Mouse (Mus musculus) T-helper 17 cell (primary cell): ENCODE results near the gene Rasgef1b.

Experiments used
- in situ Hi-C, 2 experiments: fragments of 300-600 bp; cut with MboI, MseI; formaldehyde crosslinking; loops; 1 replicate in 1 of 2; 2 replicates in 1 of 2; pipeline ENCODE4 v1.15.1; 2025; ENCODE audit warnings: high pct_unique_total_duplicates in 2 of 2

Rasgef1b gene

DNA sequence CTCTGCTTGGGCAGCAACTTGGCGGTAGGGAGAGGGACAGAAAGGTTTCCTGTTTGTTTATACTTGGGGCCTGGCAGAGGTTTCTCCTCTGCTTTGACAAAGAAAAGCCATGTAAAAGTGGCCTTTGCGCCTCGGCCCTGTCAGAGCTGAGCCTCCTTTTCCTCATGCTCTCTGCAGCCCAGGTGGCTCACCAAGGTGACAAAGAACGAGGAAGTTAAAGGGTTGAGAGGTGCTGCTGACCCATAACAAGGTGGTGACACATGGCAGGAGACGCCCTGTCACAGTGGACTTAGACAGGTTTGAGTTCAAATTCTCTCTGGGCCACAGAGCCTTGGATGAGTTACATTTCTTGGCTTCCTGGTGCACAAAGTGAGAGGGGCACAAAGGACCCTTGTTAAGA lies 325.5 kb downstream of the Rasgef1b start:
- in situ Hi-C loops: no loop called here

DNA sequence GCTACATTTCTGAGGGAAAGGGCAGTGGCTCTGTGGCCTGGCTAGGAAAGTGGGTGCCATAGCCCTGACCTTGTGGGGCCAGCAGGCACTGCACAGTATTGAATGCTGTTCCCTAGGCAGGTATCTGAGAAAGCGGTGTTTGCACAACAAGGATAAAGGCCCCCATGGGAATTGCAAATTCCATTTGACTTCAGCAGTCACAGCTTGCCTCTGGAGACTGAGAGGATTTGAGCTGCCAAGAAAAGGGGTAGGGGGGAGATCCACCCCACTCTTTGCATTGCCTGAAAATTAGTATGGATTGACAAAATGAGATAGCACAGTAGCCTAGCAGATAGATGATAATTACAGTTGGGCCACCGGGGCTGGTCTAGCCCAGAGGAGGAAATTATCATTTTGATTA lies 326.1 kb downstream of the Rasgef1b start:
- in situ Hi-C loops: no loop called here

DNA sequence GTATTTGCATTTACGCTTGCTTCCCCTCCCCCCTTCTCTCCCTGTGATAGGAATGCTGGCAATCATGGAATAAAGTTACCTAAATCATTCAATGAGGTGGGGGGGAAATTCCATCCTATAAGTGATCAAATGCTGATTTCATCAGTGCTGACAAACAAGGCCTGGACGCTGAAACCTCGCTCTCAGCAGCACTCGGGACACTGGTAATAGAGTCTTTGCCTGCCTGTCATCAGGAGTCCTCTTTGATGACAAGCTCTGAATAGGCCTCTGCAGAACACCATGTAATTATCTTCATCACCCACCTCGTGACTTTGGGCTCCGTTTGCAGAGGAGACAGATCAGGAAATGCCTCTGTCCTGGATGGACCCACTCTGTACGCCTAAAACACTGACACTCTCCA lies 326.6 kb downstream of the Rasgef1b start:
- in situ Hi-C loops: no loop called here

DNA sequence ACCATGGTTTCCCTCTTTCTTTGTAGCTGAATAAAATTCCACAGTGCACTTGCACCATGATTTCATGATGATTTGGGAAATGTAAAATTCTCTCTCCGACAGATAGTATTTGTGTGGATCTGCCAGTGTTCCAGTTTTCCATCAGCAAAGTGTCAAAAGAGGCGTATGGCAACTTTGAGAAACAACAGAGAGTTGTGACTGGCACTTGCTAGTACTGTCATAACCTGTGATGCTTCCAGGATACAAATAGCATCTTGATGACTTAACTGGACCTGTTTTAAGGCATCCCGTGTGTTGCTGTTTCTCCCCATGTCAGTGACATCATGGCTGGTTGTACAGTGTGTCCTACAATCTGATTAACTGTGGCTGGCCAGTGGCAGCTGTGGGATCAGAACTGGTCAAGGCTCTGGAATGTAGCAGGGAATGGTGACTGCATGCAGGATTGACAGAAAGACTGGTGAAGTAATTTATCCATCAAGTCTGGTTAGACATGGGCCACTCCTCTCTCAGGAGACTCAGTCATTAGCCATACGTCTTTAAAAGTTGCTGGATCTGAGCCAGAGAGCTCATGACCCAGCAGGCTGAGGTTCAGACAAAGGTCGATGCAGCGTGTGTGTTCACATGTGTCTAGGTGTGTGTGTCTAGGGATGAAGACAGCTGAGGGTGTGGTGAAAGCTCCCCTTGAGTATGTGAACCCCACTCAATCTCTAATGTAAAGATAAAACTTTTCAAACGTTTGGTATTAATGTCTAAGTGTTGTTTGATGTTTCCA lies 328.8 kb downstream of the Rasgef1b start:
- in situ Hi-C loops: no loop called here

DNA sequence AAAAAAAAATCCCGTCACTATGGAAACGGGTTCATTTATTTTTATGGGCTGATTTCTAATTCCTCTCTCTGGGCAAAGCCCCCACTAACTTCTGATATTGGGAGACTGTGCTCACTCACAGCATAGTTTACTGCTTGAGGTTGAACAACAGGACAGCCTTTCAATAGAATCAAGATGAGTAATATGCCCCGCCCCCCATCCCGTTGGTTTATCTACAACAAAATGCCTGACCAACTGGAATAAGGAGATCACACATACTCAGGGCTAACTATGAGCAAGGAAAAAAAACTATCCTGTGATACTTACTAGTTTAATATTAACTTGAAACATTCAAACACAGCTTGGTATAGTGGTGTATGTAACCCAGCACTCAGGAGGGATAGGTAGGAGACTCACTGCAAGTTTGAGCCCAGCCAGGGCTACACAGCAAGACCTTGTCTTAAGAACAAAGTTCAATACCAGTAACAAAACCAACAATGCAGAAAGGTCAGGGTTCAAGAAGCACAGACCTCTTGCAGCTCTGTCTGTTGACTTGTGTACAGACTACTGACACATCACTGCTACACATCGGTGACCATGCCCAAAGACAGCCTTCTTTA lies 330.3 kb downstream of the Rasgef1b start:
- in situ Hi-C loops: no loop called here

DNA sequence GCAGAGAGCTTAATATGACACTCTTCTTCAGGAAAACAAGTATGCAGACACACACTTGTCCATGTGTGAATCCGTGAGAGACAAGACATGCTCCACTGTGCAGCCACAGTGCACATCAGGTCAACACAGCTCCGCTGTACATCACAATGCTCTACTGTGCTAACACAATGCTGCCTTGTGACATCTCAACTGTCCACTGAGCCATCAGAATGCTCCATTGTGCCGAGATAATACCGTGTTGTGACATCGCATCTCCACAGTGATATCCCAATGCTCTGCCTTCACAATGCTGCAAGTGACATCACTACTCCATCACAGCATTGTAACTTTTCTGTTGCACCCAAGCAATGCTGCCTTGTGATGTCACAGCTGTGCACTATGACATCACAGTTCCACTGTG lies 334.3 kb downstream of the Rasgef1b start:
- in situ Hi-C loops: no loop called here

DNA sequence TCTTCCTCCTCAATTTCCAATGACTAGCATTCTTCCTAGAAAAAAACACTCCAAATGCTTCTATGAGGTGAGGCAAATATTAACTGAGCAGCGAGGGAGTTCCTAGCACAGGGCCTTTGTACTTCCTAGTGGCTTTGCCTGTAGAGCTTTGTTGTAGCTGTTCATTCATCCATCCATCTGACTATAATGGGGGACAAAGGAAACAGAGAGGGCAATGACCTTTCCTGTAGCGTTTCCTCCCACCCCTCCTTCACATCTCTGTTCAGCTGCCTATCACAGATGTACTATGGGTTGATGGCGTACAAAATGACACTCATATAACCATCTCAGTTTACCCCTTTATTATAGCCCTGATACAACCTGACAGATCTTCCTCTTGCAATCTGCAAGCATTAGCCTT lies 337.3 kb downstream of the Rasgef1b start:
- in situ Hi-C loops: no loop called here

DNA sequence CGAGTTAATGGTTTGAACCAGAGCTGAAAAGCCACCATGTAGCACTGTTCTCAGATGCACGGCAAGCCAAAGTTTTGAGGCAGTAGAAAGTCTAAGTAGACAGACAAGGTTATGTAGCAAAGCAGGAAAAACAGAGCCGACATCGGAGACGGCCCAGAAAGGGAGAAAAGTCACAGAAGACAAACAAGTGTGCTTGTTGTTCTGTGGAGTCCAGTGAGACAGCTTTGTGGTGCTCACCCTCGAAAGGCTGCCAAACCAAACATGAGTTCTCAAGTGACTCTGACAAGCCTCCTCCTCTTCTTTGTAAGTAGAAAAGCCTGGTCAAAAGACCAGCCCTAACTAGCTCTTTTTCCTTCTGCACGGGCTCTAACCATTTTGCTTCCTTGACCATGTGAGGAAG lies 338.1 kb downstream of the Rasgef1b start:
- in situ Hi-C loops: no loop called here

DNA sequence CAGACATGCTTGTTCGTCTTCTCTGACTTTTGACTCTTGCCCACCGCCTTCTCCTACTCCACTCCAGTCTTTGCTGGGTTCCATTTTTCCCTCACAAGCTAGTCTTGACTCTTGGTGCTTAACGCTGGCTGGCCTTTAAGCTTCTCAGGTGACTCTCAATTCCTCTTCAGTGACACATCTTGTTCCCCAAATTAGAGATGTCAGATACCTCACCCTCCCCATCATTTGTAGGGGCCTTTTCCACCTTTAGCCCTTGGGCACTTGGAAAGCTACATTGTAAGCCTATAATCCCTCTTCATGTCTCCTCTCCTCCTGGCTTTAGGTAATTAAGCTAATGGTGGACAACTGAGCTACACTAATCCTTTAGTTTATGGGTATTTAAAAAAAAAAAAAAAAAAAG lies 338.6 kb downstream of the Rasgef1b start:
- in situ Hi-C loops: no loop called here

DNA sequence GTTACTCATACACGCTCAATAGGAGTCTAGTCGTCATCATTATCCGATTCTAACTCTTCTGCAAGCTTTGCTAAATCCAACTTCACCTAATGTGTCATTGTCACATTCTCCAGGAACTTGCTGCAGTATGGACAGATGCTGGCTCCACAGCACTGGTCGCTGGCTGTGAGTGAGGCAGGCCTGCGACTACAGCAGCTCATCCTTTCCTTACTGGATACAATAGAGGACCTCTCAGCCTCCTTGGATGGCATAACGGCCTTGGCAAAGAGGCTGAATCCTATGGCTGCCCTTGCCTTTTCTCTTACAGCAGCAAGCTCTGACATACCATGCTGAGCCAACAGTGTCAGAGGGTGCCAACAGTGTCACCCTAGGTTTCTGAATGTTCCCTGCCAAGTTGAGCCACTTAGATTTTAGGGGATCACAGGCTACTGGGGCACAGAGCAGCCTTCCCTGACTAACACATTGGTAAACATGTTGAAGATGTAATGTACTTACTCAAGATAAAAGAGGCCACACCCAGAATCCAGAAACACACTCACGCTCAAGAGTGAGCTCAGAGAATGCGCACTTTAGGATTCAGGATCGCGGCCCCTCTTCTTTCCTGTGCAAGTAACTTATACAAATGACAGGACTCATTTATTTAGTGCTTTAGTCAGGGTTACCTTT lies 340.1 kb downstream of the Rasgef1b start:
- in situ Hi-C loops: no loop called here

DNA sequence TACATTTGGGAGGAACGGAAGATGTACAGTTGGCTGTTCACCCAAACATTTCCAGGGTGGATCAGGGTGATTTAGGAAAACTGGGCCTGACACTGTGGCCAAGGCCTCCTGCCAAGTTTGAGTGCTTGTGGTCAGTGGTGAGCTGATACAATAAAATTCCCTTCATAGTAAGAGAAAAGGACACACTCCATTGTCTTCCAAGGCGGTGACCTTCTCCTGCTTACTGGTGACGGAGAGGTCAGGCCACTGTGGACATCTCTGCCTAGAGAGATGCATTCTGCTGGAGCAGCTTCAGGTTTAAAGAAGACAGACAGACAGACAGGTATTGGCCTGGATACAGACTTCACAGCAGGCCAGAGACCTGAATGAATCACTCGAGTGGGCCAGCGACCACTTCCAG lies 340.7 kb downstream of the Rasgef1b start:
- in situ Hi-C loops: no loop called here

DNA sequence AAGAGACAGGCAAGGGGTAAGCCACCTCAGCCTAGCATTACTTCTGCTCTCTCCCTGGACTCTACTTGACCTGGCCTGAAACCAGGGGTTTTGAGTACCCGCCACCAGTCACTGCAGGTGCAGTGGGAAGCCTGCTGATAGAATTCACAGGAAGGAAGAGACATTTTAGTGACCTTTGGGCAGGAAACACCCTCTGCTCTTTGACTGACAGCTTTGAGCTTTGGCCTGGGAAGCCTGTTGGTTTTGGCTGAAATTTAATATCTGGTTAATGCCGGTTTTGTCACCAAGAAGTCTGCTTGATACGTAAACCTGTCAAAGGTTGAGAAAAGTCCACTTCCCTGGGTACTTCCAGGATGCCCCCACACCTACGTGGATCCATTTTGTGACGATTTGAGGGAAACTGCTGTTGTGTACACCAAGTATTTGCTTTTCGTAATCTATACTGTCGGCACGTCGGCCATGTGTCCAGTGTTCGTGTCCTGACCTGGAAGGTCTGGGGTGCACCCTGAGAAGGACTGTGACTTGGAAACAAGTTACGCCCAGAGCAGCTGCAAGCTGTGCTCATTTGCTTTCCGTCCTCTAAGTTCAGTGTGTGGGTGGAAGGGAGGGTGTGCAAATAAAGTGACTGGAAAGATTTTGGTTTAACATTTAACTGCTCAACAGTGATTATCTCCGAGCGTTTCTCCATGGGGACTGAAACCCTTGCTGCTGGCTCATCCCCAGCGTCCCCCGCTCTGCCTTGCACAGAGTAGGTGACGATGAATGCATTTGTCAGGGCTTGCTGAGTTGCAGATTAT lies 341.5 kb downstream of the Rasgef1b start:
- in situ Hi-C loops: no loop called here

DNA sequence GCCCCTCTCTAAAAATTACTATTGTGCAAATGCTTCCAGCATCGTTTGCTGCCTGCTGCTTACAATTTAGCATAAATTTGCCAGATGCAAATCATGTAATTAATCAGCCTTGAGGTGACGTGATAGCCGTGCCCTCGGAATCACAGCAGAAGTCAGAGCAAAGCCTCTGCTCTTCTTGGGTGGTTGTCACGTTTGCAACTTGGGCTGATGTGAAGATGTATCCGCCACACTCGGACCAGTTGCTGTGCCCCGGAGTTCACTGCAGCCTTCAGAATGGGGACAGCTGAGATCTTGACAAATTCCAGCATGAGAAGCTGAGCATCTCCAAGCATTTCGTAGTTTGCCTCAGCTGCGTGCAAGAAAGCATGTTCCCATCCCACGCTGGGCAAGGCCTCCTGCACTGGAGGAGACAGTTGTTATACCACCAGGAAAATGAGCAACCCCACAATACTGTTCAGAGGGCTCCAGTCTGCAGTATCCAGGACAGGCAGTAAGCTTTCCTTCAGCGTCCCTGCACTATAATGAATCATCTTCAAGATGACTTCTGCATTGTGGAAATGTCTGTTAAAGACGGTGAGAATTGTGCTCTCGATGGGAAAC lies 342.5 kb downstream of the Rasgef1b start:
- in situ Hi-C loops: no loop called here

DNA sequence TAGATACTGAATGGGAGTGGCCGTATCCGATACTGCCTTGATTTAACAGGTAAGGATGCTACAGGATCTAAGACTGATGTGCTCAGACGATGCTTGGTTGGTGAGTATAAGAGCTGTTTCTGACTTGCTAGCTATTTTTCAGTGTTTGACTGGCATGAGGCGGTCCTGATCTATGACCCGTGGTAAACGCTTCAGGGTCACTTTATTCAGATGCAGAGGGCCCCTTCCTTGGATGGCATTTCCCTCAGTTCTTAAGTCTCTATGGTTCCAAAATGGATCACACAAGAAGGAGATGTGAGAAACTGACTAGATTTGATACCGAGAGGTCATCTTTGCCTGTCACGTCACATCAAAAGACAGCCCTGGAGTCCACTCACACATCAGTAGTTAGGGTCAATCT lies 343.1 kb downstream of the Rasgef1b start:
- in situ Hi-C loops: no loop called here

DNA sequence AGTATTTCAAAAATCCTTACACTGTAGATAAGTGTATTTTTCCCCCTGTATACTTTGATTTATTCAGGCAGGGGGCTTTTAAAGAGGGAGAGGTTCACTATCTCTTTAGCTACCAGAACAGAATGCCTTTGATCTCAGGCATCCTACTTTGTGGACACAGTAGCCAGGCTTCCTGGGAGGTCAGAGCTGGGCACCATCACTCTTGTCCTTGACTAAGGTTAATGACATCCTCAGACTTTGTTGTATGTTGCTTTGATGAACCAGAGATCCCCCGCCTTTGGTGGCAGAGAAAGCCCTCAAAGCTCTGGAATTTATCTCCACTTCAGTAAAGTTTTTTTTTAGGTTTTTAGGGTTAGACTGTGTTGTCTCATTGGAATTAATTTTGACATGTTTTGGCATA lies 343.8 kb downstream of the Rasgef1b start:
- in situ Hi-C loops: no loop called here

DNA sequence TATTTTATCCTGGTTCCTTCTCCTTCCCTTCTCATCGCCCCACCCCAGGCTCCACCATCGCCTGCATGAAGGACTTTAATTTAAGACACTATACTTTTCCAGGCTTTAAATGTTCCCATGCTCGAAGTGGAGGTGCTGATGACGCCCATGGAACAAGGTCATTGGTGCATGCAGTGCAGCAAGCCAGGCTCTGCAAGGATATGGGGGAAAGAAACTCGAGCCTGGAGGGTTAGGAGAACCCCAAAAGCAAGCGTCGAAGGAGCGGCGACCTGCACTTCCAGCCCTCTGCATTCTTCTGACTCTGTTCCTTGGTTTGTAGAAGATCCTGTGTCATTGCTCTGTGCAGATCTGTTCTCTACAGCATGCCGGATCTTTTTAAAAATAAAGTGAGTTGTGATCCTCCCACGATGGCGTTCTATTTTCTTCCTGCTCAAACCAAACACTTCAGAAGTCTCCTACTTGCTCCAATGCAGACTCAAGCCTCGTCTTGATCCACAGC lies 345.0 kb downstream of the Rasgef1b start:
- in situ Hi-C loops: no loop called here

DNA sequence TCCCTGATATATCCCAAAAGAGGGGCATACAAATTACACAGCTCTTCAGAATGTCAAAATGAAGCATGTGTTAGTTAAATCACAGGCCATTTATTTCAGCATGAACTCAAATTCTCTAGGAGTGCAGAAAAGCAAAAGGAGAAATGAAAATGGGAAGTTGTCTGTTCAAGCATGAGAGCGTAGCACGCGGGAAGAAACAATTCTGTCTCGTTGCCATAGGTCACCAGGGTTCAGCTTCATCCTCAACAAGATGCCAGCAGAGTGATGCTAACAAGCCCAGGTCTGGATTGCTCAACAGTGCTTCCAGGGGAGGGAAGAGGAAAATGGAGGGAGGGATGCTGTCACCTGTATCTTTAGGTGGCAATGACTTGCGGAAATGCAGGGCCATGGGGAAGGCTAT lies 346.1 kb downstream of the Rasgef1b start:
- in situ Hi-C loops: no loop called here

DNA sequence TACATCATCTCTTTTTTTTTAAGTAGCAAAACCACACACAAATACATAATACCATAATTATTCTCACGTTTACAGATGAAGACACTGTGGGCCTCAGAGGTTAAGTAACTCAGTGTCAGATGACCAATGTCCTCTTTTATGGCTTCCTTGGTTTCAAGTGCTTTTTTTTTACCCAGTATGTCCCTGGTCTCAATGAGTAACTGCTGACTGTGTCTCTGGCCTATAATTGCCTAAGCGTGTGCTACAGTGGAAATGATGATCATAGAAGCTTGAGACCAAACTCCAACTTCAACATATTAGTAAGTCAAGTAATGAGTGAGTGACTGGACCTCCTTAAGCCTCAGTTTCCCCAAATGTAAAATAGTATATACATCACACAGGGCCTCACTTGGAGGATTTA lies 347.2 kb downstream of the Rasgef1b start:
- in situ Hi-C loops: no loop called here

DNA sequence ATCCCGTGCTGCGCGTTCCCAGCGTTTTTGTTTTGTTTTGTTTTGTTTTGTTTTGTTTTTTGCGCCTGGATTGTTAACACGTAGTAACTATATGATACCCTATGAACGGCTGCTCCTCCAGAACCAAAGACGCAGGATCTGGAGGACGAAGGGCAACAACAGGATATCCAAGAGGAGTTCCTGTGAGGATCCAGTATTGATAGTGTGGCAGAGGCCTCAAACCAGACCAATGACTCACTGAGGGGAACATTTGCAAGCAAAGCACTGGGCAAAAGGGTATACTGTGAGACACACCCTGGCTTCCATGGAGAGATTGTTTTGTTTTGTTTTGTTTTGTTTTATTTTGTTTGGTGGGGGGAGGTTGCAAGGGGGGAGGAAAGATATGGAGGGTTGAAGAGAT lies 348.0 kb downstream of the Rasgef1b start:
- in situ Hi-C loops: no loop called here

DNA sequence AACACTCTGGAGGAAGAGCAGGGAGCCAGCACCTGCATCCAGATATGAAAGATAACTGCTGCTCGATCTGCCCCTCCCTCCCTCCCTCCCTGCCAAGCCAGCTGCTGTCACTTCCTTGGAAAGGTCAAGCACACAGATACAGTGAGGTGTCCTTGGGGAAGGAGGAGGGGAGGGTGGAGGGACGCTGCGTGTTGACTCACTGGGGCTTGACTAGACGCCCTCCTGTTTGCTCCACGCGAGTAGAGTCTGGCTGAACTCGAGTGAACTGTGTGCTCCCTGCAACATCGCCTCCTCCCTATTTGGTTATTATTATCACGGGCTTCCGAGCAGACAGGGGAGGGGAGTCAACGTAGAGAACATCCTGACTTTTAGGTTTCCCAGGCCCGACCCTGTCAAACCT lies 348.7 kb downstream of the Rasgef1b start:
- in situ Hi-C loops: no loop called here

DNA sequence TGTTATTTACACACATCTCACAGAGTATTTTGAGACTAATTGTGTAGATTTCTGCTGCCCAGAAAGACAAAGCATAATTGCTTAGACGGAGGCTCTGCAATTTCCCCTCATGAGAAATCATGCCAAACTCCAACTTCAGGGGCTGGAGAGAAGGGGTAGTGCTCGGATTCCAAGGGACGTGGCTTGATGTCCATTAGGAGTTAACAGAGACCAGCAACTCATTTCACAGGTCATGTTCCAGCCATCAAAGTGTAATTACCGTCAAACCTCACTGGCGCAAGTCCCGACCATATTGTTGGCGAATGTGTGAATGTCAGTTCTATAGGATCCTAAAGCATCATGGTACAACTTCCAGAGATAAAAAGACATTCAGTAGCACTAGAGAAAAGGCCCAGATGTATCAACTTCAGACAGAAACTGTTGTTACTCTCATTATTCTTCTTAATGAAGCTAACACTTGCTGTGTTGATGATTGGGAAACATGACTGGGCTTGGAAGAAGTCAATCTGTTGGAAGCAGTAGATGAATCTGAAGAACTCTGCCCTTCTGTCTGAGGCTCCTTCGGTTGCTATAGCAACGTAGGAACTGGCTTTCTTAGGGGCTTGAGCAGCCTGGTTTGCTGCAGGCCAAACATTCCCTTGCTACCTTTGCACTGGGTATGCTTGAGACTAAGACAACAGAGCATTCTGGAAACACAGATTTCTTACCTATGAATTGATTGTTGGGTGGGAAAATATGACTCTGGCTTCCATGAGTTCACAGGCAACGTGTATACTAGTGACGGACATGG lies 350.2 kb downstream of the Rasgef1b start:
- in situ Hi-C loops: no loop called here
